Mouse (Mus musculus): Measurements from ENCODE around the gene Fam221b.

The Fam221b gene

GRCm38 (mm10) chr4:43656339-43657109, 12.4 kb downstream of the Fam221b start, which contains the start of gene Hint2:
Gene Hint2 (minus strand): TSS chr4:43656466.
- peak; percentile 98 for DNase-seq

DNA sequence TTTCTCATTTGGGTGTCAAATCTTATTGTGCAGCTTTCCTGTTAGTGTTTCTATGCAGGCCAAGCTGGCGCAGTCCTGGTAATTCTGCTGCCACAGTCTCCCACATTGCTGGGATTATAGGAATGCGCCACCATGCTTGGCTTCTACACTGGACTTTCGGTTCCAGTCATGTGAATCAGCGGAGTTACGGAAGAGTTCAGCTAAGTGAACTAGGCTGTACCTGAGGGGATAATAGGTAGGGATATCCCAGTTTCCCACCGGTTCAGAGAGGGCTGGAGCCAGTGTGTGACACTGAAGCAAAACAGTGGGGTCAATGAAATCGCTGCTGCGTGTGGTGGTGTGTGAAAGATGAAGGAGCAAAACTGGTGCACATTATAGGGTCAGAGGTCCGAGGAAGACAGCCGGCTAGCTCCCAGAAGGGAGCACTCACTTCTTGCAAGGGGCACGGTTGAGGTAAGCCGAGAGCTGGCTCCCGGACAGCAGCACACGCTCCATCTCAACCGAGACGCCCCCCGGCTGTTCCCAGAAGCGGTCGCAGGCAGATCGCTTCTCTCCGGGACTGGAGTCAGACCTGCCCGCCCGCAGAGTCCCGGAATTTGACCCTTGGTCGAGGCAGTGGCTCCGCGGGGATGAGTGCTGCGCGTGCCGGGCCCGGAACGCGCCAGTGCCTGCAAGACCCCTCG, 13.1 kb downstream of the Fam221b start:
- no peak for DNase-seq

DNA sequence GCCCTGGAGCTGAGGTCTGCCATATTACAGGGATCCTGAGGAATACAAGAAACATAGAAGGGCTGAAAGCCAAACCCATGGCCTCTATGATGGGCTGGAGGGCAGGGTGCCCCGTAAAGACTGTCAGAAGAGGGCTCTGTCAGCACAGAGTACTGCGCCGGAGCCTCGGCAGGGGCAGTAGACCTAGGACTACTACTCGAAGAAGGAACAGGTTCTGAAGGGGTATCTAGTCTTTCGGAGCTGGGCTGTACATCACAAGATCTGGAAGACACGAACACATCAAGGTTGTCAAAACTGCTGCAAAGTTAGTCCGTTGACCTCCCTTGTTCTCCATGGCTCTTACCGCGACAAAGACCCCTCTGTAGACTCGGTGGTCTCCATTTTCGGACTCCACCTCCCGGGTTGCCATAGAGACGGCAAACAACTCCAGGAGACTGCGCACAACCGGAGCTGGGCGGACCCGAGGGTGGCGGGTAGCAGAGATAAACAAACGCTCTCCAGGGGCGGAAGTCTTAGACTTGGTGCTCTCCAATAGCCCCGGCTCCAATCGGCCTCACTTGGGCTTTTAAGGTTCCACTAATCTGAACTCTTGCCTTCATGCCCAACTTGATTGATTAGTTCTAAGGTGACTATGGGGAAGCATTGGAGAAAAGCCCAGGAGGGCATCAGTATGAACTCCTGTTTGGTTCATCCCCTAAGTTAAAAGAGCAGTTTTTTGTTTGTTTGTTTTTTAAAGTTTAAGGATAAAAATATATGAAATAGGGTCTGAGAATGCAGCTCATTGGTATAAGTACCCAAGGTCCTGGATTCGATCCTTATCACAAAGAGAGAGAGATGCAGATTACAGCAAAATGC, 15.6 kb downstream of the Fam221b start, which contains the start of gene Spag8:
Gene Spag8, minus strand, starts transcription at position 434 of the 855 bp plus-strand sequence.
- peak; percentile 78 for DNase-seq

DNA sequence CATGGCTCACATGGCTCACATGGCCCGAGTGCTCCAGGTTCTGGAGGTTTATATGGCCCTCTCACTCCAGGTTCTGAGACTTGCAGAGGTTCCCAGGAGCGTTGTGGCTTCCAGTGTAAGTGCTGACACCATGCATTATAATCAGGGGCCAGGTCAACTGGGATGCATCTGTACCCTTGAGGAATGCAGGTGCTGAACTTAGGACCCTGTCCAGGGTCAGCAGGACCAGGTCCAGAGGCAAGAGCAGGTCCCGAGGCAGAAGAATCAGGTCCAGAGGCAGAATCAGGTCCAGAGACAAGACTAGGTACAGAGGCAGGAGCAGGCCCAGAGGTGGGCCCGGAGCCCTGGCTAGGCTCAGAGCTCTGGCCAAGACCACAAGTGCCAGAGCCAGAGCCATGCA, 16.2 kb downstream of the Fam221b start:
- no peak for DNase-seq

DNA sequence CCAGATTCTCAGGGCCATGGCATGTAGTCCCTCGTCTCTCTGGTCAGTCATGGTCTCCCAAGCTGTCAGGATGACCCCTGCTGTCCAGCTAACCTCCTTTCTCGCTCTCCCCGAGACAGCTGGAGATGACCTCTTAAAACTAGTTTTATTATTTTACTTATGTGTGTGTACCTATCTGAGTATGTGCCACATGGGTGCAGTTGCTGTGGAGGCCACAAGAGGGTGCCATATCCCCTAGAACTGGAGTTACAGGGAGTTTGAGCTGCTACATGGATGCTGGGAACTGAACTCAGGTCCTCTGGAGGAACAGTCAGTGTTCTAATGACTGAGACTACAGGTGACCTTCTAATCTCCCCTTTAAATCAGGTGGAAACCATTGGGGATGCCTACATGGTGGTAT, 19.2 kb downstream of the Fam221b start:
- DNase-seq, result no peak

DNA sequence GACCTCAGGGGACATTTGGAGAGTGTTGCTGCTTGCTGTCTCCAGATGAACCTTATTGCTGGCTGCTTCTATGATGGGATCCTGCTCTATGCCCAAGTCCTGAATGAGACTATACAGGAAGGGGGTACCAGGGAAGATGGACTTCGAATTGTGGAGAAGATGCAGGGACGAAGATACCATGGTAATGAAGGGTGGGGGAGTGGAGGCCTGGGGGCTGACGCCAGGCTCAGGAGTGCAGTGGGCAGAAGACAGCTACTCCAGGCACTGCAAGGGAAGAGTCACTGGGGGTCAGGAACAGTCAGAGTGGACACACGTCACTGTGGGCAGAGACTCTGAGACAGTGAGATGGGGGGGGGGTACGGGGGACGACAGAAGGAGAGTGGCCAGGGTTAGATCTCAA, 28.5 kb downstream of the Fam221b start:
- DNase-seq, result no peak

- DNase-seq, result no peak
These were observed 28.9 kb downstream of the Fam221b start for GRCm38 (mm10) chr4:43640076-43640475.

GRCm38 (mm10) chr4:43636751-43637150, 32.2 kb downstream of the Fam221b start:
- DNase-seq, result no peak

- no peak for DNase-seq
These were observed 34.1 kb downstream of the Fam221b start for GRCm38 (mm10) chr4:43634621-43635374.

GRCm38 (mm10) chr4:43633736-43634135, 35.2 kb downstream of the Fam221b start:
- DNase-seq, result no peak

DNA sequence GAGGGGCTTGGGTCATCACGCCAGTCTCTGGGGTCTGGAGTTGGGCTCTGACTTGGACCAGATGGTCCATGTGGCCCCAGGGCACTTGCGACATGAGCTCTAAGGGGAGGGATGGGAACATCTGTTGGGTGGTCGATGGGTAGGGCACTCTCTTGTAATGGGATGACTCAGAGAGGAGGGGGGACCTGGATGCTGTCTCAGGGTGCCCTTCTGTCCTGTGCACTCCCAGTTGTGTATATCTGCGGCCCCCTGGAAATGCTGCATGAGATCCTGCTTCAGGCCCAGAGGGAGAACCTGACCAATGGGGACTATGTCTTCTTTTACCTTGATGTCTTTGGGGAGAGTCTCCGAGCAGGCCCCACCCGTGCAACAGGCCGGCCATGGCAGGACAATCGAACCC, 35.6 kb downstream of the Fam221b start:
- no peak for DNase-seq

- no peak for DNase-seq
These were observed 36.7 kb downstream of the Fam221b start for GRCm38 (mm10) chr4:43631956-43632920.

GRCm38 (mm10) chr4:43631046-43631955, 37.6 kb downstream of the Fam221b start, which contains the start of gene Npr2:
Gene Npr2 (plus strand): TSS chr4:43631935.
- no peak for DNase-seq

DNA sequence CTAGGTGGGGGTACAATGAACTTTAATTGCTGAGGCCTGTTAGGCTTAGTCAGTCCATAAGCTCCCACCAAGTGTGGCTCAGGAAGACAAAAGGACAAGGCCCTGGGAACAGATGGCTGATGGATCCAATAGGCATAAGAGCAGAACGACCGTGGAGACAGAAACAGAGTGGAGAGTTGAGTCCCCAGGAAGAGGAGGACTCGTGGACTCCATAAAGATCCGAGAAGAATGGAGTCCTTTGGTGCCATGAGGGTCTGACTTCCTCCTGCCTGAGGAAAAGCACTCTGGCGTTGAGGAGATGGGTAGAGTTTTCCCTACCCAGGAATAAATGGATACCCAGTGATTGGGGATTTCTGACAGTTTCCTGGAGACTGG, 38.3 kb downstream of the Fam221b start:
- DNase-seq, result no peak

GRCm38 (mm10) chr4:43630030-43630581, 38.8 kb downstream of the Fam221b start:
- peak; percentile 95 for DNase-seq

- no peak for DNase-seq
These were observed 39.7 kb downstream of the Fam221b start for GRCm38 (mm10) chr4:43629106-43629817.

DNA sequence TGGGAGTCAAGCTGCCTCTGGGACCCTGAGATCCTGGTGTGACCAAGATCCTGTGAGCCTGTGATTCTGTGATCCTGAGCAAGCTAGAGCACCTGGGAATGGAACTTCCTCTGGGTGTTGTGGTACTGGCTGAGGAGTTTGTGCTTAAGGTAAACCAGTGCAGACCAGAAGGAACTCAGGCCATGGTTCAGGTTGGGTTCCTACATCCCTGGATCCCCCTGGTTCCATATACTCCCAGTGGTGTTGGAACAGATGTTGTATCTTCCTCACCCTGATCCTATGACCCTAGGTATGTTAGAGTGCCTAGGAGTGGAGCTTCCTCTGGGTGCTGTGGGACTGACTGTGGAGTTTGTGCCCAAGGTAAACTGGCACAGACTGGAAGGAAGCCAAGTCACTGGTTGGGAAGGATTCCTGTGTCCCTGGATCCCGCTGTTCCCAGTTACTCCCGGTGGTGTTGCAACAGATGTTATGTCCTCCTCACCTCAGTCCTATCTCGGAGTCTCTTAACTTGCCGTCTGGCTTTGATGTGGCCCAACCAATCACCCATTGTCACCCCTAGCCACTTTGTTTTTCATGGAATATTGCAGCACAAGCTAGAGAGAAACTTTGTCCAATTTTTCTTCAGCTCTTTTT, 48.7 kb downstream of the Fam221b start:
- DNase-seq, result no peak

- peak; percentile 77 for DNase-seq
These were observed 55.8 kb downstream of the Fam221b start for GRCm38 (mm10) chr4:43613060-43613730.
